Mouse (Mus musculus) lung, postnatal 14 days (tissue): ENCODE results near the gene Nt5dc3.

Experiments
- DNase-seq: peaks from one replicate; pipeline ENCODE4 v3.0.0; 2021

Gene Nt5dc3

GRCm38 (mm10) chr10:86779816-86780500 lies 1.2 kb downstream of the Nt5dc3 start:
- DNase-seq: no peak

- DNase-seq: no peak
These were observed 2.8 kb downstream of the Nt5dc3 start for GRCm38 (mm10) chr10:86781641-86782040.

- DNase-seq: no peak
These were observed 3.9 kb downstream of the Nt5dc3 start for GRCm38 (mm10) chr10:86782656-86783055.

- no peak for DNase-seq
These were observed 4.8 kb downstream of the Nt5dc3 start for GRCm38 (mm10) chr10:86783561-86783960.

GRCm38 (mm10) chr10:86784126-86784675 lies 5.4 kb downstream of the Nt5dc3 start:
- no peak for DNase-seq

- no peak for DNase-seq
These were observed 6.6 kb downstream of the Nt5dc3 start for GRCm38 (mm10) chr10:86785396-86785795.

GRCm38 (mm10) chr10:86786083-86786482 lies 7.3 kb downstream of the Nt5dc3 start:
- DNase-seq: no peak

GRCm38 (mm10) chr10:86788193-86788592 lies 9.4 kb downstream of the Nt5dc3 start:
- DNase-seq: no peak

GRCm38 (mm10) chr10:86789146-86789672 lies 10.4 kb downstream of the Nt5dc3 start:
- DNase-seq: no peak

GRCm38 (mm10) chr10:86791507-86792184 lies 12.8 kb downstream of the Nt5dc3 start:
- DNase-seq: no peak

GRCm38 (mm10) chr10:86793509-86793951 lies 14.7 kb downstream of the Nt5dc3 start:
- peak; percentile 34 for DNase-seq

- no peak for DNase-seq
These were observed 15.4 kb downstream of the Nt5dc3 start for GRCm38 (mm10) chr10:86794196-86794595.

GRCm38 (mm10) chr10:86794794-86795535 lies 16.2 kb downstream of the Nt5dc3 start:
- no peak for DNase-seq

- no peak for DNase-seq
These were observed 17.4 kb downstream of the Nt5dc3 start for GRCm38 (mm10) chr10:86796073-86796741.

- DNase-seq: no peak
These were observed 28.6 kb downstream of the Nt5dc3 start for GRCm38 (mm10) chr10:86807362-86807761.

- no peak for DNase-seq
These were observed 29.4 kb downstream of the Nt5dc3 start for GRCm38 (mm10) chr10:86808013-86808758.

GRCm38 (mm10) chr10:86810000-86810399 lies 31.2 kb downstream of the Nt5dc3 start:
- DNase-seq: no peak

GRCm38 (mm10) chr10:86810612-86811011 lies 31.8 kb downstream of the Nt5dc3 start:
- no peak for DNase-seq

GRCm38 (mm10) chr10:86814292-86815131 lies 35.7 kb downstream of the Nt5dc3 start:
- no peak for DNase-seq

- no peak for DNase-seq
These were observed 36.3 kb downstream of the Nt5dc3 start for GRCm38 (mm10) chr10:86815133-86815532.

- DNase-seq: peak; percentile 40
These were observed 40.9 kb downstream of the Nt5dc3 start for GRCm38 (mm10) chr10:86819649-86820165.
